Mouse (Mus musculus) embryonic stem cell, embryonic (primary cell): ENCODE measurements around the gene Dpep3.
"Not testable (repeated sequence)": the region's sequence is repeated elsewhere in the genome, so short reads cannot be mapped to it uniquely, and the experiment has no call there.

Experiments used
- CTCF ChIA-PET, 4 experiments: fragments of 300-600 bp in 2 of 4; fragments of 350-600 bp in 2 of 4; sonication (Branson Sonifier 250); formaldehyde crosslinking; loops; one replicate each; lab custom pipeline; 2022; ENCODE audit warnings: inconsistent platforms in 2 of 4; lab: Charles Lee
- POLR2A ChIA-PET, 4 experiments: fragments of 300-600 bp in 2 of 4; fragments of 350-600 bp in 2 of 4; sonication (Branson Sonifier 250); formaldehyde crosslinking; loops; one replicate each; lab custom pipeline; 2022; ENCODE audit warnings: antibody characterized with exemption in 4 of 4, inconsistent platforms in 1 of 4; lab: Charles Lee

The Dpep3 gene

DNA sequence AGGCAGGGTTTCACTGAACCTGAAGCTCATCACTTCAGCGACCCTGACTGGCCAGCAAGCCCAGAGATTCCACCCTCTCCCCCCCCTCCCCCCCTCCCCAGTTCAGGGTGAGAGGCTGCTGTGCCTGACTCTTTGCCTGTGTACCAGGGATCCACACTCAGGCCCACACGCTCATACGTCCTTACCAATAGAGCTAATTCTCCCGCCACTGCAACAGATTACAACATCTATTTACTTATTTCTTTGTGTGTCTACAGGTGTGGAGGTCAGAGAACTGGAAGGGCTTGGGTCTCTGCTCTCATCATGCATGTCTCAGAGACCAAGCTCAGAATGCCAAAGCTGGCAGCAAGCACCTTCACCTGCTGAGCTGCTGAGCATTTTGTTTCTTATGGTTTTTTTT, 14.0 kb upstream of the Dpep3 start:
- POLR2A ChIA-PET: interaction anchor here in 2 of 4 experiments (0.6 to 1.4 kb wide), 3 partner anchors 14 to 207 kb away, joined by 3 to 6 read pairs (median 3); no protein-coding TSS in a partner anchor
- CTCF ChIA-PET: interaction anchor here in 2 of 4 experiments (0.6 to 0.7 kb wide), 2 partner anchors 29 to 89 kb away, joined by 3 to 4 read pairs; no protein-coding TSS in a partner anchor

DNA sequence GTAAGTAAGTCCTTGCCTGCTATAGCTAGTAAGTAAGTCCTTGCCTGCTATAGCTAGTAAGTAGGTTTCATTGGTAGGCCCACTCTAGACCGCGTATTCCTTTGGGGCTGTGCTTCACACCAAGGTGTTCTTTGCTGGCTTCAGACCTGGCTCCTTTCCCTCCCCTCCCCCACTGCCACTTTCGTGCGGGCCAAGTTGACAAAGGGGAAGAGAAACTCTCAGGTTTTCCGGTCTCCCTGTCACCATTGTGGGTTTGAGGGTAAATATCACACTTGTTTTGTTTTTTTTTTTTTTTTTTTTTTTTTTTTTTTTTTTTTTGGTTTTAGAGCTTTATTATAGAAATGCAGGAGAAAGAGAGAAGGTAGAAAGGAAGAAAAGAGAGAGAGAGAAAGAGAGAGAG, 13.3 kb upstream of the Dpep3 start:
- ChIA-PET CTCF (interaction anchor here in 2 of 4 experiments (0.6 to 1.8 kb wide), 4 partner anchors 18 to 380 kb away, joined by 3 to 4 read pairs (median 4); no protein-coding TSS in a partner anchor), POLR2A (interaction anchor here in 2 of 4 experiments (0.6 to 1.4 kb wide), 3 partner anchors 14 to 207 kb away, joined by 3 to 6 read pairs (median 3); no protein-coding TSS in a partner anchor)

DNA sequence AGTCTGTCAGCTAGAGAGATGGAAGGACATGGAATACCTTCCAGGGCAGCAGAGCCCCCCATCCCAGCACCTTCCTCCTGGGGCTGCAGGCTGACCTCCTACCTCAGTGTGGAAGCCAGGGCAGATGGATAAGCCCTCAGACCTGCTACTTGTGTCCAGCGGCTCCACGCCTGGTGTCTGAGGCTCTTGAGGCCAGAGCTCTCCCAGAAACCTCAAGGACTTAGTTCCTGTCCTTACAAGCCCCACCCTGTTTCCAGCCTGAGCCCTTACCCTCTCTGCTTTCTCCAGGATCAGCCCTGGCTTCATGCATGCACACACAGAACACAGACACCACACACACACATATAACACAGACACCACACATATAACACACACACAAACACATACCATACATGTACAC, 12.3 kb upstream of the Dpep3 start:
- POLR2A ChIA-PET: interaction anchor here in 3 of 4 experiments (0.7 to 1.9 kb wide), 8 partner anchors 9 to 91 kb away, joined by 3 to 6 read pairs (median 4); partner anchors contain the start of gene Pskh1 (in 1 of the 3)
- CTCF ChIA-PET: interaction anchor here in 3 of 4 experiments (0.6 to 2.0 kb wide), 21 partner anchors 8 to 424 kb away, joined by 3 to 7 read pairs (median 4); partner anchors contain the start of gene Zfp90 (in 1 of the 3)

DNA sequence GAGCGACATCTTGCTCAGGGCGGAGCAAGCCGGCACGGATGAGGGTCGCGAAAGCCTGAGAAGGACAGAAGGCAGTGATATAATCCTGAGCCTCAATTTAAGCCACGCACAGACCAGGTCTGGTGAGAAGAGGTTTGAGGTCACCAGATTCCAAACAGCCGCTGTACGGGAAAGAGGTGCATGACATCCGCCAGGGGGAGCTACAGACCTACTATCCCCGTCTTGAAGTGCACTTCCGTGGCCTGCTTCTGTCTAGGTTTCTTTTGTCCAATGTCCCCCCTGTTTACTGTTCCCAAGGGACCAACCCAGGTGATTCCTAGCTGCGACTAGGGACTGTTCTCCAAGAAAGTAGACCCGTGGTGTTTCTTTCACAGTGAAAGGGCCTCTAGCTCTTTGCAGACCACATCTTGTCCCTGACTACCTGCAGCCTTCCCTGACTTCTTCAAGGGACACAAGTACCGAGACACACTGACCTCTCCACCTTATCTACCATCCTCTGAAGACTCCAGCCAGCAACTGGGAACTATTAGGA, 11.7 kb upstream of the Dpep3 start, which contains the start of gene Dus2:
Dus2 (plus strand) TSS at position 482 of the 532 bp plus-strand sequence.
- CTCF ChIA-PET: interaction anchor here (0.5 to 2.0 kb wide), 25 partner anchors 9 to 424 kb away, joined by 3 to 7 read pairs (median 4); partner anchors contain the start of genes Ranbp10 (in 1 of the 4), Tsnaxip1 (in 1 of the 4) and Zfp90 (in 1 of the 4)
- POLR2A ChIA-PET: interaction anchor here (0.7 to 1.9 kb wide), 11 partner anchors 8 to 136 kb away, joined by 3 to 6 read pairs (median 3); partner anchors contain the start of genes Pskh1 (in 1 of the 4) and Thap11 (in 1 of the 4)

DNA sequence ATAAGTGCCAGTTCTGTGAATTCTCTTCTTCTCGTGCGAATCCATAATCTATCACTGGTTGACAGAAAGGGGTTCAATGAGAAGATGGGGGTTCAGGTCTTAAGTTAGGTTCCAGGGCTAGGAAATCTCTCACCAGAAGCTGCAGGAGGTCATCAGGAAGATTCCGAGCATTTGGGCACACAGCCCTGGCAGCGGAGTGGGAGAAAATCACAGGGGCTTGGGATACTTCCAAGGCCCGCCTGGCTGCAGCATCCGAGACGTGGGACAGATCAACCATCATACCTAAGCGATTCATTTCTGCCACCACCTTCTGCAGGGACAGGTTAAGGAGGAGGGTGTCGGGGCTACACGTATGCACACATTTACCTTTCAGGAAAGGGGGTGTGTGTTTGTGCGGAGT, 9.3 kb upstream of the Dpep3 start:
- CTCF ChIA-PET: interaction anchor here in 2 of 4 experiments (0.7 to 0.9 kb wide), 2 partner anchors 59 to 196 kb away, joined by 4 read pairs; no protein-coding TSS in a partner anchor
- POLR2A ChIA-PET: interaction anchor here in 2 of 4 experiments (0.5 to 1.6 kb wide), 3 partner anchors 11 to 378 kb away, joined by 3 to 5 read pairs (median 4); no protein-coding TSS in a partner anchor

DNA sequence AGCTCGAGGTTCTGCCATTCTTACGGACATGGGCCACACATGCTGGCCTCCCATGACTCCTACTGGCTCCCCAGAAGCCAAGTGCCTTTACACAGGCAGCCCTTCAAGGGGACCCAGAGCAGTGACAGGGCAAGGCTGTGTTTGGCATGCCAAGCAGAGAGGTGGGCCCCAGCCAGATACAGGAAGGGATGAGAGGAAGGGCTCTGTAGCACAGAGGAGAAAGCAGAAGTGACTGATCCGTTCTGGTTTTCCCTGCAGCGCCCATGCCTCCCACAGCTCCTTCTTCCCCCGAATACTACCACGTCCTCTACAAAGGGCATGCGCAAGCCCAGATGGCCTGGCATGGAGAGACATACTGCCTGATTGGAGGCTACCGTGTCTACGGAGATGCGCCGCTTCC, 4.2 kb upstream of the Dpep3 start:
- POLR2A ChIA-PET: interaction anchor here in 1 of 4 experiments (0.9 kb wide), 1 partner anchor 25 kb away, joined by 3 read pairs; no protein-coding TSS in a partner anchor
- CTCF ChIA-PET: not testable (repeated sequence)

DNA sequence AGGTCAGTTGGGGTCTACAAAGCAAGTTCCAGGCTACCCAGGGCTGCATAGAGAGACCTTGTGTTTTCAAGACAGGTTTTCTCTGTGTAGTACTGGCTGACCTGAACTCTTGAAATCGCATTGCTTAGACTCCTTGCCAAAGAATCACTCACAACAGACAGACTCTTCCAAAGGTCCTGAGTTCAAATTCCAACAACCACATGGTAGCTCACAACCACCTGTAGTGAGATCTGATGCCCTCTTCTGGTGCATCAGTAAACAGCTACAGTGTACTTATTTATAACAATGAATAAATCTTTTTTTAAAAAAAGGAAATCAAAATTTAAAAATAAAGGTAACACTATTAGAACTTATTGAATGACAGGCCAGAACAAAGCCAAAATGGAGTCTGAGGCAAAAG, 1.9 kb upstream of the Dpep3 start:
- POLR2A ChIA-PET: interaction anchor here in 1 of 4 experiments (1.6 kb wide), 1 partner anchor 14 kb away, joined by 6 read pairs; no protein-coding TSS in a partner anchor
- CTCF ChIA-PET: interaction anchor here in 1 of 4 experiments (1.4 to 2.0 kb wide), 2 partner anchors 11 to 14 kb away, joined by 3 to 4 read pairs; no protein-coding TSS in a partner anchor

DNA sequence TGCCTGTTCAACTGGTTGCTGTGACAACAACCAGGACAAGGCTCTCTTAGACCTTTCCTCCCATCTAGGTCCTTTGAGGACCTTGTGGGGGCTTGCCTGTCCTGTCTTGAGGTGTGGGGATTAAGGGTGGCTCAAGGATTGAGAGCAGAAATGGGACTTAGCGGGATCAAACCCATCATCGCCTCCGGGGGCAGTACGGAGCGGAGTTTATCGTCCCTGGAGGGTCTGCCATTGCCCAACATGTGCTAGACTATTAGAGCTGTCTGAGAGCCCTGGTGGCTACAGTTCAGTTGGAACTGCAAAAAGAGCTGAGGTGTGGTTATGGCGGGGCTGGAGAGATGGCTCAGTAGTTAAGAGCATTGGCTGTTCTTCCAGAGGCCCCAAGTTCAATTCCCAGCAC, 3.9 kb downstream of the Dpep3 start:
- CTCF ChIA-PET: interaction anchor here (0.6 to 1.7 kb wide), 6 partner anchors 9 to 498 kb away, joined by 3 to 4 read pairs (median 3); partner anchors contain the start of genes Dus2 (in 1 of the 4) and Slc12a4 (in 1 of the 4)

DNA sequence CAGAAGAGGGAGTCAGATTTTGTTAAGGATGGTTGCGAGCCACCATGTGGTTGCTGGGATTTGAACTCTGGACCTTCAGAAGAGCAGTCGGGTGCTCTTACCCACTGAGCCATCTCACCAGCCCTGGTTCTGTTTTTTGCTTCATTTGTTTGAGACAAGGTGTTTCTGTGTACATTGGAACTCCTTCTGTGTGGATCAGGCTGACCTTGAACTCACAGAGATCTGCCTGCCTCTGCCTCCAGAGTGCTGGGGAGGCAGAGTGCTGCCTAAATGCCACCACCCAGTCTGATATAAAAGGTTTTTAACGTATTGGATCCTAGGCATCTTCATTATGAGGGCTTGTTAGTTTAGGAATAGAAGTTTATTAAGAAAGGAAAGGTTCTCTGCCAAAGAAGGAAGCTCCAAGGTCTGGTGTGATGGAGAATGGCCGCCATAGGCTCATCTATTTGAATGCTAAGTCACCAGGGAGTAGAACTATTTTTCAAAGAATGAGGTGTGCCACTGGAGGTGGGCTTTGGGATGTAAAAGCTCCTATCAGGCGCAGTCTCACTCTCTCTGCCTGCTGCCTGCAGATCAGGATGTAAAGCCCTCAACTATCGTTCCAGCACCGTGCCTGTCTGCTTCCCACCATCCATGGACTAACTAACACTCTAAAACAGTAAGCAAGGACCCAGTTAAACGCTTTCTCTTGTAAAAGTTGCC, 8.1 kb downstream of the Dpep3 start:
- CTCF ChIA-PET: interaction anchor here in 2 of 4 experiments (0.6 to 1.5 kb wide), 5 partner anchors 9 to 483 kb away, joined by 3 to 5 read pairs (median 4); no protein-coding TSS in a partner anchor
- POLR2A ChIA-PET: interaction anchor here in 3 of 4 experiments (0.6 to 2.2 kb wide), 15 partner anchors 8 to 262 kb away, joined by 3 to 8 read pairs (median 4); partner anchors contain the start of genes Ddx28 (in 1 of the 3), Dus2 (in 1 of the 3), Nutf2 (in 1 of the 3) and Pskh1 (in 1 of the 3)

More for the DNA sequence above, 3.9 kb downstream of the Dpep3 start:
- POLR2A ChIA-PET: interaction anchor here in 2 of 4 experiments (0.6 to 1.5 kb wide), 5 partner anchors 8 to 42 kb away, joined by 3 to 6 read pairs (median 5); no protein-coding TSS in a partner anchor

DNA sequence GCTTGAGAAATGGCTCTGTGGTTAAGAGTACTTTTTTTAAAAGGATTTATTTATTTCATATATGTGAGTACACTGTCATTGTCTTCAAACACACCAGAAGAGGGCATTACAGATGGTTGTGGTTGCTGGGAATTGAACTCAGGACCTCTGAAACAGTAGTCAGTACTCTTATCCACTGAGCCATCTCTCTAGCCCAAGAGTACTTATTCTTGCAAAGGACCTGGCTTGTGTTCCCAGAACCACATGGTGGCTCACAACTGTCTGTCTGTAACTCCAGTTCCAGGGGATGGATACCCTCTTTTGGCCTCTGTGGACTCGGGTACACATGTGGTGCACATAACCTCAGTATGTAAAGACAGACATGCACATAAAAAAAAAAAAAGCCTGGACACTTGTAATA, 9.9 kb downstream of the Dpep3 start:
- ChIA-PET CTCF (no interaction called here), POLR2A (no interaction called here)

DNA sequence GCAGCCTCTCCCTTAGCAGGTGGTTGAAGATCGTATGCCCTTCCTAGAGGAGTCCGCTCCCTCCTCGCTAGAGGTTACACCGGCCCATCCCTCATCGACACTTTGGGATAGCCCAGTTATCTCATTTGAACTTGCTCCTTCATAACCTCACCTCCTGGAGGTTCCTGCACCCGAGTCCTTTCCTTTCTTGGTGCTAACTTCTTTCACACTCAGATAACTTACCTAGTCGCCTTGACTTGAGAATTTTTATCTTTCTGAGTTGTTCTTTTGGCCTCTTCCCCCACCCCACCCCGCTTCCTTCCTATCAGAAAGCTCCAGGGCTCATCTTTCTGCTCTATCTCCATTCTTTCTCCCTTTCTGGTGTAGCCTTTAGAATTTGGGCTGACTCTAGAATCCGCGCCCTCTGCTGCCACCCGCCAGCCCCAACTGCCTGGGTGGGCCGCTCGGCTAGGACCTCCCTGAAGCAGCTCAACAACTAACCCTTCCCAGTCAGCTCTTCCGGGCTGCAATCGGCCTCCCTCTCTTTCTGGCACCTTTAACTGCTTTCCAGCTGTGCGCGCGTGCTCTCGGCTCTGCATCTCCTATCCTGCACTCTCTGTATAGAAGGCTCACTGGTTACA, 12.4 kb downstream of the Dpep3 start:
- CTCF ChIA-PET: interaction anchor here (0.6 to 2.2 kb wide), 13 partner anchors 8 to 726 kb away, joined by 3 to 9 read pairs (median 4); partner anchors contain the start of gene Dus2 (in 2 of the 4)
- POLR2A ChIA-PET: interaction anchor here (0.5 to 2.2 kb wide), 35 partner anchors 8 to 1469 kb away, joined by 3 to 8 read pairs (median 4); partner anchors contain the start of genes Nfatc3 (in 2 of the 4), Acd (in 1 of the 4), Esrp2 (in 1 of the 4) and Fhod1 (in 1 of the 4)

DNA sequence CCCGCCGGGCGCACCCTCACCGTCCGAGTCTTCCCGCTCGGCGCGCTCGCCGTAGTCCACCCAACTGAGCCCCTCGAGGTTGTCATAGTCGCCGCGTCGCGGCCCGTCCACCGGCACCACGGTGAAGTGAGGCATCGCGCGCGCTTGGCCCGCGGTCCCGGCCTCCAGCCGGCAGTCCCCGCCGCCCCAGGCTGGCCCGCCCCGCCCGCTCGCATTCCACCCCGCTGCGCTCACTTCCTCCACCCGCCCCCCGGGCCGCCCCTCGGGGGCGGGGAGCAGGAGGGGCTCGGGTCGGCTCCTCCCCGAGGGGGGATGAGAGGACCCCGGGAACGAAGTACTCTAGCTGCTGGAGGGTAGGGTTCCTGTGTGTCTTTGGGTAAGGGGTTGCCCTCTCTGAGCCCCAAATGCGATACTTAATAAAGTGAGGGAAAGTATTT, 13.3 kb downstream of the Dpep3 start, which contains the start of gene Slc12a4:
Slc12a4 (minus strand) TSS at position 193 of the 437 bp plus-strand sequence.
- ChIA-PET POLR2A (interaction anchor here in 3 of 4 experiments (0.6 to 2.2 kb wide), 12 partner anchors 9 to 652 kb away, joined by 3 to 8 read pairs (median 4); partner anchors contain the start of genes Acd (in 1 of the 3), Pard6a (in 1 of the 3), Ranbp10 (in 1 of the 3) and Tsnaxip1 (in 1 of the 3)), CTCF (interaction anchor here in 3 of 4 experiments (0.7 to 2.2 kb wide), 6 partner anchors 9 to 727 kb away, joined by 3 to 9 read pairs (median 4); partner anchors contain the start of gene Dus2 (in 1 of the 3))

DNA sequence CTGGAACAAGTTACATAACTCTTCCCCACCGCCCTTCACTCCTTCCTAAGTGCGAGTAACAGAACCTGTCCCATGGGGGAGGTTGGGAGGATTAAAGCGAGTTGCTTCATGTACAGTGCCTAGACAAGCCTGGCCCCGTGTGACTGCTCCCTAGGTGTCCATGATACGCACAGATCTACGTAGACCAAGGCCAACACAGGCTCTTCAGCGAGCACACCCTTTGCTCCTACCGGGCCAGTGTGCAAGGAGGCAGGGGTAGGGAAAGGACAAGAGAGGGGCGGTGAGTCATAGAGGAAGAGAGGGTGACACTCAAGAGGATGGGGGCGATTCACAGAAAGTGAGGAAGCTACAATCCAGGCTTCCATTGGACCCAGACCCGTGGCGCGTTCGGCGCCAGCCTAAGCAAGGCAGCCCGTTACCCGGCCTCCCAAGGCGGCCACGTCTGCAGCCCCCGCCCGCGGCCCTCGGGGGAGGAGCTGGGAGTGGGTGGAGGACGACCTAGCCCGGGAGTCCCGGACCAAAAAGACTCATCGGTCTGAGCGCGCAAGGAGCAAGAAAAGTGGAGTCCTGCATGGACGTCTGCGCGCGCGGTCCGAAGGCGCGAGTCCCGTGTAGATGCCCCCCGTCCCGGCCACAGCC, 13.8 kb downstream of the Dpep3 start:
- POLR2A ChIA-PET: interaction anchor here in 3 of 4 experiments (0.5 to 2.2 kb wide), 9 partner anchors 18 to 330 kb away, joined by 3 to 8 read pairs (median 4); partner anchors contain the start of genes Acd (in 1 of the 3), Pard6a (in 1 of the 3), Ranbp10 (in 1 of the 3) and Tsnaxip1 (in 1 of the 3)
- CTCF ChIA-PET: interaction anchor here in 3 of 4 experiments (0.8 to 2.2 kb wide), 4 partner anchors 10 to 130 kb away, joined by 3 to 9 read pairs (median 4); no protein-coding TSS in a partner anchor

DNA sequence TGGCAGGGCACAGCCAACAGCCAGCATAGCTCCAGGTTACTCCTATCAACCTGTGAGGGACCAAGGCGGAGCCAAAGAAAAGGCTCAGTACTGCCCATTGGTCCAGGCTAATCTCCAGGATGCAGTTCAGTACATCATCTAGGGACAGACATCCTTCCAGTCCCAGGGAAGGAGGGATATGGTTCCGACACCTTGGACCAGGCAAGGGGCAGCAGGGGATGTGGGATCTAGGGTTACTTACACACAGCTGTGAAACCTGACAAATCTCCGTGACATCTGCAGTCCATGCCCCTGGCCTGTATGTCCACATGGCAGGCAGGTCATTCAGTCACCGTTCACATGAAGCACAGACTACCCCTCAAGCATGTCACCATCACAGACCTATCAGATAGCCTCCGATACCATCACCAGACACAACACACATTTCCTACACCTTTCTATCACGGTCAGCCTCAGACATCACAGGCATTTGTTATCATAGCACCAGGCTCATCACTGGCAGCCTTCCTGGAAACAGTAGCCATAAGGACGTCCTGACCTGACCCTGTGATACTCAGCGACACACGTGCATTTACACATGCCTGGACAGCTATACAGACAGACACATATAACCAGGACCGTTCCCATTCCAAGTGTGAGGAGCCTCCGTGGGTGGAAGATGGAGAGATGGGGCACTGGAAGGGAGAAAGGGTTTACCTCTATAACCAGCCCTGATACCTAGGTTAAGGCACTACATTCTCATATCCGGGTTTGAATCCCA, 14.5 kb downstream of the Dpep3 start:
- ChIA-PET CTCF (interaction anchor here in 3 of 4 experiments (0.7 to 1.4 kb wide), 3 partner anchors 11 to 858 kb away, joined by 3 to 4 read pairs (median 3); no protein-coding TSS in a partner anchor), POLR2A (interaction anchor here in 3 of 4 experiments (0.5 to 2.2 kb wide), 26 partner anchors 9 to 734 kb away, joined by 3 to 6 read pairs (median 3); partner anchors contain the start of genes Acd (in 1 of the 3), Dus2 (in 1 of the 3), Pard6a (in 1 of the 3) and Pskh1 (in 1 of the 3))

DNA sequence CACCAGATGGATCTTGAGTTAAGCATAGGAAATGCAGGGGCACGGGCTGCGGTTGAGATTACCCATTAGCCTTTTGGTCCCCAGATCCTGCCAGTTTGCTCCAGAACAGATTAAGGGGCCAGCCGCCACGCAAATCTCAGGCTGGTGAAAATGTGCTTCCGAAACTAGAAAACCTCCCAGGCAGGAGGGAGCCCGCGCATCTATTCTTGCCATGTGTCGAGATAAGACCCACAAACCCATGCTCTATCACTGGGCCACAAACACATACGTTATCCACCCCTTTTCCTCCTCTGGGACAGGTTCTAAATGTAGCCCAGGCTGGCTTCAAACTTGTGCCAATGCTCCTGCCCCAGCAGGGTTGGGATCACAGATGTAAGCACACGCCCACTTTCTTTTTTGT, 17.7 kb downstream of the Dpep3 start:
- ChIA-PET POLR2A (interaction anchor here in 2 of 4 experiments (0.7 to 2.2 kb wide), 5 partner anchors 10 to 234 kb away, joined by 3 to 6 read pairs (median 4); no protein-coding TSS in a partner anchor), CTCF (interaction anchor here in 2 of 4 experiments (0.5 to 0.9 kb wide), 3 partner anchors 126 to 593 kb away, joined by 3 to 6 read pairs (median 4); partner anchors contain the start of genes Ranbp10 (in 1 of the 2) and Tsnaxip1 (in 1 of the 2))
